Mouse (Mus musculus) cerebellum, postnatal 10 days (tissue): ENCODE data around the gene Olfr310.

Experiments
- DNase-seq, 2 experiments: peaks; one replicate each; pipeline ENCODE4 v3.0.0; 2021; ENCODE audit warnings: mixed read lengths in 2 of 2

Olfr310 gene

GRCm38 (mm10) chr7:86277072-86277471 is at the start of gene Olfr310:
Gene Olfr310, minus strand, starts transcription at chr7:86277172.
- DNase-seq, result no peak

GRCm38 (mm10) chr7:86325530-86325929 is 48.6 kb upstream of the Olfr310 start, which contains the start of gene Olfr308:
Gene Olfr308, minus strand, starts transcription at chr7:86325630.
- DNase-seq, result no peak

DNA sequence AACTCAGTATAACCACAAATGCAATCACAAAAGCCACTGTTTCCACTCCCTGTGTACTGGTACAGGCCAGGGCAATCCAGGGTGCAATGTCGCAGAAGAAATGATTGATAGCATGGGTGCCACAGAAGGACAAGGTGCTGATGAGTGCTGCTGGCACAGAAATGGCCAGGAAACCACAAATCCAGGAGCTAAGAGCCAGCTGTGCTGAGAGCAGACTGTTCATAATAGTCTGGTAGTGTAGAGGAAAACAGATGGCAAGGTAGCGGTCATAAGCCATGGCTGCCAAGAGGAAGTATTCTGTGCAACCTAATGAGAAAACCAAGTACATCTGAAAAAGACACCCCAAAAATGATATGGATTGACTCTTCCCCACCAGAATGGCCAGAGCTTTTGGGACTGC is 44.4 kb upstream of the Olfr310 start:
- no peak for DNase-seq

DNA sequence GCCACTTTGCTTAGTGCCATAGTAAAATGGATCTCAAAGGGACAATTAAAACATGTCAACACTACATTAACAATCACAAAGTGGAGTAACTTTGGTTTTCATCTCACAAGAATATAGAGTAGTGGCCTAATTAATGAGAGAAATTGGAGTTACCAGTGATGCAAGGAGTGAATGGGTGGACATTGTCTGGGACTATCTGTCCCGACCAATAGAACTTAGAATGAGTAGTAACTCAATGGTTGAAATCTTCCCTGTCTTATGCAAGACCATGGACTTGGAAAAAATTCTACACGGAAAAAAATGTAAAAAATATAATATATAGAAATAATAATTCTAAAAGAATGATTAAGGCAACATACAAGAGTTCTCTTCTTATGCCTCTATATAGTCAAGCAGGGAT is 36.6 kb upstream of the Olfr310 start, which contains the start of gene Olfr309:
Gene Olfr309, minus strand, starts transcription at position 101 of the 400 bp plus-strand sequence.
- DNase-seq, result no peak

GRCm38 (mm10) chr7:86246208-86246607 is 30.8 kb downstream of the Olfr310 start, which contains the start of gene Vmn2r76:
Gene Vmn2r76, minus strand, starts transcription at chr7:86246308.
- no peak for DNase-seq
